Mouse (Mus musculus): ENCODE data around the gene Rpl3.

The Rpl3 gene

GRCm38 (mm10) chr15:80066538-80066937 lies 25.1 kb downstream of the Rpl3 start:
- no peak for DNase-seq (ENCODE audit: low read depth, low spot score)

GRCm38 (mm10) chr15:80065414-80065813 lies 26.3 kb downstream of the Rpl3 start:
- no peak for DNase-seq (ENCODE audit: low read depth, low spot score)

- no peak for DNase-seq (ENCODE audit: low read depth, low spot score)
Observed at GRCm38 (mm10) chr15:80064965-80065364, 26.7 kb downstream of the Rpl3 start.

GRCm38 (mm10) chr15:80062821-80063220 lies 28.8 kb downstream of the Rpl3 start:
- no peak for DNase-seq (ENCODE audit: low read depth, low spot score)

- DNase-seq (ENCODE audit: low read depth, low spot score), result no peak
Observed at GRCm38 (mm10) chr15:80062339-80062738, 29.3 kb downstream of the Rpl3 start.

GRCm38 (mm10) chr15:80061071-80061550 lies 30.6 kb downstream of the Rpl3 start:
- DNase-seq (ENCODE audit: low read depth, low spot score), result no peak

GRCm38 (mm10) chr15:80060356-80061070 lies 31.2 kb downstream of the Rpl3 start:
- DNase-seq (ENCODE audit: low read depth, low spot score), result no peak

GRCm38 (mm10) chr15:80059606-80060005 lies 32.1 kb downstream of the Rpl3 start:
- DNase-seq (ENCODE audit: low read depth, low spot score), result no peak

GRCm38 (mm10) chr15:80058151-80058550 lies 33.5 kb downstream of the Rpl3 start:
- DNase-seq (ENCODE audit: low read depth, low spot score), result no peak

- DNase-seq (ENCODE audit: low read depth, low spot score), result no peak
Observed at GRCm38 (mm10) chr15:80054034-80054710, 37.5 kb downstream of the Rpl3 start.

GRCm38 (mm10) chr15:80053381-80054033 lies 38.2 kb downstream of the Rpl3 start:
- no peak for DNase-seq (ENCODE audit: low read depth, low spot score)

- no peak for DNase-seq (ENCODE audit: low read depth, low spot score)
Observed at GRCm38 (mm10) chr15:80051782-80052181, 39.9 kb downstream of the Rpl3 start.

- no peak for DNase-seq (ENCODE audit: low read depth, low spot score)
Observed at GRCm38 (mm10) chr15:80051092-80051761, 40.4 kb downstream of the Rpl3 start.

- DNase-seq (ENCODE audit: low read depth, low spot score), result no peak
Observed at GRCm38 (mm10) chr15:80050093-80050492, 41.6 kb downstream of the Rpl3 start.

GRCm38 (mm10) chr15:80047973-80048372 lies 43.7 kb downstream of the Rpl3 start:
- DNase-seq (ENCODE audit: low read depth, low spot score), result no peak

GRCm38 (mm10) chr15:80047242-80047641 lies 44.4 kb downstream of the Rpl3 start:
- DNase-seq (ENCODE audit: low read depth, low spot score), result no peak

GRCm38 (mm10) chr15:80045749-80046148 lies 45.9 kb downstream of the Rpl3 start:
- no peak for DNase-seq (ENCODE audit: low read depth, low spot score)

- no peak for DNase-seq (ENCODE audit: low read depth, low spot score)
Observed at GRCm38 (mm10) chr15:80044249-80044648, 47.4 kb downstream of the Rpl3 start.

GRCm38 (mm10) chr15:80042152-80042551 lies 49.5 kb downstream of the Rpl3 start:
- no peak for DNase-seq (ENCODE audit: low read depth, low spot score)

GRCm38 (mm10) chr15:80038110-80038391 lies 53.6 kb downstream of the Rpl3 start:
- DNase-seq (ENCODE audit: low read depth, low spot score), result no peak

GRCm38 (mm10) chr15:80037255-80038109 lies 54.2 kb downstream of the Rpl3 start:
- DNase-seq (ENCODE audit: low read depth, low spot score), result no peak

All from retina, postnatal 7 days (tissue).